Mouse (Mus musculus): ENCODE measurements around the gene 4921524J17Rik. TPM values are rescaled to one million over a fixed set of nuclear protein-coding genes. Genes with fewer than 3 reads are reported as not detected.
A peak's percentile ranks its signal among the peaks of the same experiment; 100 is the strongest.

The 4921524J17Rik gene
- total and polyA plus RNA-seq, 3 experiments: 28.5 to 40.8 (median 31.5) TPM

- no peak for ATAC-seq (ENCODE audit: extremely low read depth, insufficient number of reproducible peaks, low FRiP score, poor library complexity, severe bottlenecking)
- Histone ChIP-seq H3K4me1 (ENCODE audit: insufficient read depth, low read depth, low read length) (peaks cover 61% of the 10 kb centered on the region), H3K4me3 (ENCODE audit: low read depth, low read length) (peak overlapping the region; percentile 52; the same call in 1 of the 2 replicates), H3K9me3 (replicated peaks) (no peaks in the 10 kb centered on the region), H3K27me3 (ENCODE audit: insufficient read depth, low read length) (no peaks in the 10 kb centered on the region), H3K36me3 (replicated peaks) (peaks cover 58% of the 10 kb centered on the region)
- no peak for DNase-seq (ENCODE audit: low spot score)
- TF ChIP-seq POLR2AphosphoS5 (IDR thresholded peaks at IDR 0.05; ENCODE audit: insufficient replicate concordance, low read depth, low read length): no peak
These were observed 68.0 kb downstream of the 4921524J17Rik start for GRCm38 (mm10) chr8:85364628-85365027.

- no peaks in the 10 kb centered on the region for H3K9me3 ChIP-seq (replicated peaks)
- no peak overlapping the region for H3K4me3 ChIP-seq (ENCODE audit: low read depth, low read length)
- H3K4me1 ChIP-seq (ENCODE audit: insufficient read depth, low read depth, low read length): peaks cover 59% of the 10 kb centered on the region
- TF ChIP-seq CTCF (IDR thresholded peaks at IDR 0.05; ENCODE audit: low read depth, low read length) (no peak), TAL1 (conservative IDR thresholded peaks at IDR 0.05; ENCODE audit: low read depth, low read length) (peak; percentile 71)
- H3K27me3 ChIP-seq (ENCODE audit: insufficient read depth, low read length): no peaks in the 10 kb centered on the region
- DNase-seq (ENCODE audit: low spot score) (peak; percentile 56), ATAC-seq (ENCODE audit: extremely low read depth, insufficient number of reproducible peaks, low FRiP score, poor library complexity, severe bottlenecking) (peak; percentile 85)
- peaks cover 69% of the 10 kb centered on the region for H3K36me3 ChIP-seq (replicated peaks)
These were observed 69.2 kb downstream of the 4921524J17Rik start for GRCm38 (mm10) chr8:85363406-85363805.

DNA sequence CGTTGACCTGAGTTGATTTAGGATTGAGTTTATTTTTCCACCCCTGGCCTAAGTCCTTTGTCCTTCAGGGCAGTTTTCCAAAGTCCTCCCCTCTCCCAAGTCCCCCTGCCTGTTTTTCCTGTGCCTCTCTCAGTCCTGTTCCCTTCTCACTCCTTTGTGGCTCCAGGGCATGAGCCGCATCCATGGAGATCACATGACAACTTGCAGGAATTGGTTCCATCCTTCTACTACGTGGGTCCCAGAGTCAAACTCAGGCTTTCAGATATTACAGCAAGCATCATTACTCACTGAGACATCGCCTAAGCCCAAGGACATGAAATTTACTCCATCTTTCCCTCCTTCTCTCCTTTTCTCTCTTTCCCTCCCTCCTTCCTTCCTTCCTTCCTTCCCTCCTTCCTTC is 70.4 kb downstream of the 4921524J17Rik start:
- DNase-seq (ENCODE audit: low spot score): no peak

More for the DNA sequence above, 70.4 kb downstream of the 4921524J17Rik start:
- no peak overlapping the region for H3K4me3 ChIP-seq (ENCODE audit: low read depth, low read length)
- TF ChIP-seq CTCF (IDR thresholded peaks at IDR 0.05; ENCODE audit: low read depth, low read length): no peak
- peaks cover 71% of the 10 kb centered on the region for H3K36me3 ChIP-seq (replicated peaks)
- no peaks in the 10 kb centered on the region for H3K9me3 ChIP-seq (replicated peaks)
- no peaks in the 10 kb centered on the region for H3K27me3 ChIP-seq (ENCODE audit: insufficient read depth, low read length)
- no peak for ATAC-seq (ENCODE audit: extremely low read depth, insufficient number of reproducible peaks, low FRiP score, poor library complexity, severe bottlenecking)
- H3K4me1 ChIP-seq (ENCODE audit: insufficient read depth, low read depth, low read length): peaks cover 53% of the 10 kb centered on the region

Other genes starting within 250 kb of the 4921524J17Rik start
- not detected in 2 replicates for gene Olfr371, start 206.8 kb downstream of the 4921524J17Rik start, total RNA-seq (2014; fragmentation: Nextera tagmentation)
- gene Olfr371, start 206.8 kb downstream of the 4921524J17Rik start, total RNA-seq (2017): not detected in 2 replicates
- not detected in 2 replicates for gene Olfr371, start 206.8 kb downstream of the 4921524J17Rik start, polyA plus RNA-seq (2012)
- 113 and 132 TPM in 2 replicates for gene Orc6, start 133.2 kb downstream of the 4921524J17Rik start, total RNA-seq (2014; fragmentation: Nextera tagmentation)
- gene Orc6, start 133.2 kb downstream of the 4921524J17Rik start, total RNA-seq (2017): 174 and 176 TPM in 2 replicates
- gene Orc6, start 133.2 kb downstream of the 4921524J17Rik start, polyA plus RNA-seq (2012): 6.4 and 24.1 TPM in 2 replicates
- gene Vps35, start 133.0 kb downstream of the 4921524J17Rik start, total RNA-seq (2014; fragmentation: Nextera tagmentation): 288 and 320 TPM in 2 replicates
- gene Vps35, start 133.0 kb downstream of the 4921524J17Rik start, total RNA-seq (2017): 313 and 331 TPM in 2 replicates
- gene Vps35, start 133.0 kb downstream of the 4921524J17Rik start, polyA plus RNA-seq (2012): 4.0 and 6.7 TPM in 2 replicates
- 65.7 and 83.5 TPM in 2 replicates for gene Mylk3, start 46.5 kb downstream of the 4921524J17Rik start, total RNA-seq (2014; fragmentation: Nextera tagmentation)
- 148 and 163 TPM in 2 replicates for gene Mylk3, start 46.5 kb downstream of the 4921524J17Rik start, total RNA-seq (2017)
- 78.4 and 96.6 TPM in 2 replicates for gene Mylk3, start 46.5 kb downstream of the 4921524J17Rik start, polyA plus RNA-seq (2012)
- gene Gpt2, start 59.7 kb upstream of the 4921524J17Rik start, total RNA-seq (2014; fragmentation: Nextera tagmentation): not detected in 2 replicates
- 0.12 and 0.49 TPM in 2 replicates for gene Gpt2, start 59.7 kb upstream of the 4921524J17Rik start, total RNA-seq (2017)
- gene Gpt2, start 59.7 kb upstream of the 4921524J17Rik start, polyA plus RNA-seq (2012): not detected in 2 replicates
- 81.1 and 106 TPM in 2 replicates for gene Dnaja2, start 122.5 kb upstream of the 4921524J17Rik start, total RNA-seq (2014; fragmentation: Nextera tagmentation)
- 98.8 and 105 TPM in 2 replicates for gene Dnaja2, start 122.5 kb upstream of the 4921524J17Rik start, total RNA-seq (2017)
- 127 and 137 TPM in 2 replicates for gene Dnaja2, start 122.5 kb upstream of the 4921524J17Rik start, polyA plus RNA-seq (2012)